Mouse (Mus musculus) R1 (cell line): ENCODE measurements around the gene Arl15.
"Not testable (repeated sequence)": the region's sequence is repeated elsewhere in the genome, so short reads cannot be mapped to it uniquely, and the experiment has no call there.

Source experiments
- DNase-seq: peaks from one replicate; pipeline ENCODE4 v3.0.0-alpha.2; 2018; ENCODE audit warnings: low read depth, low spot score

Arl15 gene

GRCm38 (mm10) chr13:113794039-113794704 is at the start of gene Arl15:
Arl15 (plus strand) TSS chr13:113794505.
- DNase-seq, result peak; percentile 98

- peak; percentile 96 for DNase-seq
Observed at GRCm38 (mm10) chr13:113745301-113745700, 49.0 kb upstream of the Arl15 start.

DNA sequence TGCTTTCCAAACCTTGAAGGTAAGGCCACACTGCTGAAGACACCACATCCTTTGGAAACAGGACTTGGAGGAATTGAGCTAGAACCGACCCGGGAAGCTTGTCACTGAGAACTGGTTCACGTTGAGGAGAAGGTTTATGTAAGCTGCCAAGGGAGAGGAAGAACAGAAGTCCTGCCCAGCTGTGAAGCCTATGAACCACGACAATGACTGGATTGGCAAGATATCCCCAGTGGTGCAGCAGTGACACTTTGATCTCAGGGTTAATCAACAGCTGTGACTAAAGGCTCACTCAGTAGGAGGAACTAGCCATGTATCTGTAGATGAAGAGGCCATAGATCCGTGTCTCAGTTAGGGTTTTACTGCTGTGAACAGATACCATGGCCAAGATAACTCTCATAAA is 43.5 kb upstream of the Arl15 start:
- DNase-seq, result no peak

- DNase-seq, result no peak
Observed at GRCm38 (mm10) chr13:113754731-113755689, 39.3 kb upstream of the Arl15 start.

DNA sequence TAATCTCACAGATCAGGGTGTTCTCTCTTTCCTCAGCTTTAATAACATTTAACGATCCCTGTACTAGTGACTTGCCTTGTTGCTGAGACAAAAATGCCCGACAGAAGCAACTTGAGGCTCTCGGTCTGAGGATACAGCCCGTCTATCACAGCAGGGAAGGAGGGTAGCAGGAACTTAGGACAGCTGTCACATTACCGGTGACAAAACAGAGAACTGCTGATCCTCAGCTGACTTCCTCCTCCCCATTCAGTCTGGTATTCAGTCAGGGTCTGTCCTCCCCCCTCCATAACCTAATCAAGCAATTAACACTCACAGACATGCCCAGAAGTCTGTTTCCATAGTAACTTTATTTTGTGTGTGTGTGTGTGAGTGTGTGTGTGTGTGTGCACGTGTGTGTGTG is 38.5 kb upstream of the Arl15 start:
- peak; percentile 15 for DNase-seq

DNA sequence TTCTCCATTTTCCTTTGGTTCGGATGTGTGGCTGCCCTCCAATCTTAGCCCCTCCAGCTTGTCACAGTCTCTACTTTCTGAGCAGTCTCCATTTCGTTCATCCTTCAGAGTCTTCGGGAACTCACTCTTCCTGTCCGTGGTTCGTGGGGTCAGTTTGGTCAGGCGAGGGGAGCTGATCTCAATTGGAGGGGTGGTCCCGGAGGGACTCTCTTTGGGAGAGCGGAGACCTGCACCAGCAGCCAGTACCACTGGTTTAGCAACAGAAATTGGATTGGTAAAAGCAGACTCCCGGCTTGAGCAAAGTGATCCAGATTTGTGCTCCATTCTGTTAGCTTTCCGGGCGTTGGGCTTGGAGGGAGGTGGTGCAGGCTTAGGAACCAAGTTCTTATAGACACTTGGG is 32.6 kb upstream of the Arl15 start:
- no peak for DNase-seq

- DNase-seq, result peak; percentile 68
Observed at GRCm38 (mm10) chr13:113762766-113763516, 31.4 kb upstream of the Arl15 start.

DNA sequence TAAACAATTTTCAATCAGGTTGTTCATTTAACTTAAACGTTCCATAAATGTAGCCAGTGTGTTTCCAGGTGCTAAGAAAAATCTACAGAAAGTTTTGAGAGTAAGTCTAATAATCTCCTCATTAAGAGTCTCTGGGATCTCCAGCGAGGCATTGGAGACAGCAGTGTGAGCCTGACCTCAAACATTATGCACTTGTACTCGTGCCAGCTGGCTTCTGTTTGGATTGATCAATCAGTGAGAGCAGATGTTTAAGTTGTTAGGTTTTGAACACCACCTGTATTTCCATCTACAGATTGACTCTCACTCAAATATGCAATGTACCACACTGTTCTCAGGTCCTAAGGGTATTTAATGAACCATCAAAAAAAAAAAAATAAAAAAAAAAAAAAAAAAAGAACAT is 28.9 kb upstream of the Arl15 start:
- DNase-seq, result no peak

- DNase-seq, result no peak
Observed at GRCm38 (mm10) chr13:113769829-113770228, 24.5 kb upstream of the Arl15 start.

DNA sequence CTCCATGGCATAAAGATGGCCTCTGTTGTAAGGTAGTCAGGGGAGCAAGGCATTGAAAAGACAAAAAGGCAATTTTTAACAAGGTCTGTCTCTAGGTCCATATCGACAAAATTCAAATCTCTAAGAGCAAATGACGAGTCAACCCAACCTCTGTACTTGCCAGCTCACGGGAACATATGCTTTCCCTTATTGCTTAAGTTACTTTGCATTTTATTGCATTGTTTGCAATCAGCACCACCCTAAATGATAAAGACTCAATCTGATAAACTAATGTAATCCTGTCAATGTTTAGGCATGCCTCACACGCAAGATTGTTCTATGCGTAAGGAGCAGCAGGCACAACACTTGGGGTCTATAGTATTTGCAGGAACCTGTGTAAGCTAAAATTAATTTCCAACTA is 24.0 kb upstream of the Arl15 start:
- no peak for DNase-seq

DNA sequence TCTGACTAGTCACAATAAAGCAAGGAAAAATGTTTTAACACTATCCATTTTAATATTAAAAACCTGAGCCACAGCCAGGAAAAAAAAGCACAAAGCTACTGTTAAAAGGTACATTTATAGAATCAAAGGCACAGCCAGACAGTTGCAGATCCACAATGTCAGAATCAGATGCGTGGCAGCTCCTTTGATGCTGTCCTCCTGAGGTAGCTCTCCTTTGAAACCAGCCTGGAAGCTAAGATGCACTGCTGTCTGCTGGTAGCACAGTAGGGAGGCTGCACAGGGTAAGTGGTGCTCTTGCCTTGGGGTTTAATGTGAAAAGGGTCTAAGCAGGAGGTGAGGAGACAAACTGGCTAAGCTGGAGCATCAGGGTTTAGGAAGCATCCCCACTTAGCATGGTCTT is 23.0 kb upstream of the Arl15 start:
- no peak for DNase-seq

- DNase-seq, result peak; percentile 95
Observed at GRCm38 (mm10) chr13:113774799-113775198, 19.5 kb upstream of the Arl15 start.

DNA sequence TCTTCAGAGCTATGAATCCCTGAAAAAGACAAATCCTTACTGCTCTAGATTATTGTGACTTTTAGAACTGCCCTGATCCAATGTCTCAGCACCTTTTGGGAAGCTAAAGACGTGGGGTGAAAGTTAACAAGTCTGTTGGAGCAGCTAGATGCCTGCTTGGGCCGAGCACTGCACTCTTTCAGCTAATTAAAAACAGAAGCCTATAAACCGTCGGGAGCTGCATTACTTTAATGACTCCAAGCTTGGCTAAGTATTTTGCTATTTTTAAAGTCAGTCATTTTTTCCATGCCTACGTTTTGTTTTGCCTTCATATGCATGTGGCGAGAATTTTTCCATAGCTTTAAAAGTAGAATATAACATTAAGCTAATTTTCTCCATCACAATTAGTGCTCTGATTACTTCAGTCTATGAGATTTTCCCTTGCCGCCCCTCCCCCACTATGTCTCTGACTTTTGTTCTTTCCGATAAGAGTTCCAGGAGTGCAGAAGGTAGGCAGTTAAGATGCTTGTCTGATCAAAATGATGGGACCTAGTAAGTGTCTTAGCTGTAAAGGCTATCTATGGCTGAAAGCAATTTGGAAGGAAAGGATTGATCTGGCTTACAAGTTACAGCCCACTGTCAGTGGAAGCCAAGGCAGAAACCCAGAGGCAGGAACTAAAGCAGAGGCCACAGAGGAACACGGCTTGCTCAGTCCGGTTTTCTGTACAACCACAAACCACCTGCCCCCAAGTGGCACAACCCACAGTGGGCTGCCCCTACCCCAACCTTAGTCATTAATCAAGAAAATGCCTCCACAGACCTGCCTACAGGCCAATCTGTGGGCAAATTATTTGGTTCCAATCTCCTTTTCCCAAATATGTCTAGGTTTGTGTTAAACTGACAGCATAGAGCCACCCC is 18.8 kb upstream of the Arl15 start:
- DNase-seq, result no peak

- no peak for DNase-seq
Observed at GRCm38 (mm10) chr13:113785803-113786202, 8.5 kb upstream of the Arl15 start.

- no peak for DNase-seq
Observed at GRCm38 (mm10) chr13:113787136-113787535, 7.2 kb upstream of the Arl15 start.

- DNase-seq, result not testable (repeated sequence)
Observed at GRCm38 (mm10) chr13:113790016-113790415, 4.3 kb upstream of the Arl15 start.

GRCm38 (mm10) chr13:113793637-113794036 is 668 bp upstream of the Arl15 start:
- DNase-seq, result no peak

DNA sequence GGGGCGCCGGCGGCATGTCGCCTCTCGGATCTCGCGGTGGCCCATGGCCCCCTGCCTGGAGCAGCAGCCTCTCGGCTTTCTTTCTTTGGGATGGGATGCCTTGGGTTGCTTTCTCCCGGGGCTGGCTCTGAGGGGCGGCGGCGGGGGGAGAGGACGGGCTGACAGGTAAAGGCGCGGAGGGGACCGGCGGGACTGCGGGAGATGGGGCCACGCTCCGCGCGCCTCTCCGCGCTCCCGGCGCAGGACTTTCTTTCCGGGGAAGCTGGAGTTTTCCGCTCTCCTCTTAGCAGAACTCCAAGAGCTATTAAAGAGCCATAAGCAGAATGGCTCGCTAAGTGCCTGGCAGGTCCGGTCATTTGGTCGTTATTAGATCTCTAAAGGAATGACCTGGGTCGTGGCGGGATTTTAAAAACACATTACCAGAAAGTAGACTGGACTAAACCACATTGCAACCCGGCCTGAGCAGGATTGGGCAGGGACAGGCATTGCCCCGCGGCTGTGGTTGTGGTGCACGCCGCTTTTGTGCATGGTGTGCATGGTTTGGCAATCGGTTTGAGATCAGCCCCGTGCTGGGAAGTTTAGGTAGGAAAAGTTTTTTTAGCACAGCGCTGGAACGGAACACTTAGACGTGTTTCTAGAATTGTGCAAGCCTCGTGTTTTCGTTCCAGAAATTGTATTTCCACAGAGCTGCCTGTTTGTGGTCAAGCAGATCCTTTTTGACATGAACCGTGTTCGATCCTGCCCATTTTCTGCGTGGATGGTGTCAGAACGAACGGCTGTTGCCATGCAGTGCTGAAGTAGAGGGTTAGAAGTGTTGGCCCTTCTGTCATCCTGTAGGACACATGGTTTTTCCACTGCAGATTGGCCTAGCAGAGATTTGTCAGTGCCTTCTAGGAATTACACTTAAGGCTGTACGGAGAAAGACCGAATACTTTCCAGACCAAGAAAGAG is 675 bp downstream of the Arl15 start:
- peak; percentile 64 for DNase-seq

- DNase-seq, result no peak
Observed at GRCm38 (mm10) chr13:113797378-113797777, 3.1 kb downstream of the Arl15 start.

DNA sequence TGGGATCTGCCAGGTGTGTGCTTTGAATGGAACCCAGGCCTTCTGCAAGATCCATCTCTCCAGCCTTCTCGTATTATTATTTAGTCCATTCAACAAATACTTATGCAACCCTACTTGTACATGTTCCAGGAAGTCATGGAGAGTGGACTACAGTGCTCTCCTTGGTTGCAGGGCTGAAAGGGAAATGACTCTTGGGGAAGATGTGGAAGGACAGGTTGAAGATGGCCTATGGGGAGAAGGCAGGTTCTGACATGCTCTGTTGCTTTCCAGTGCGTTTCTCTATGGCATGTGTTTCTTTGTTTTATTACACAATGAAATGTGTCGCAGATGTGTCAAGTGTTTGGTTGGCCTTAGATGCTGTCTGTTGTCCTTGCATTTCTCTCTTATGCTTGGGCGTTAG is 5.1 kb downstream of the Arl15 start:
- no peak for DNase-seq
